Mouse (Mus musculus): ENCODE results near the gene Rpl23a.
"Not testable (repeated sequence)": the region's sequence is repeated elsewhere in the genome, so short reads cannot be mapped to it uniquely, and the experiment has no call there.

Rpl23a gene

DNA sequence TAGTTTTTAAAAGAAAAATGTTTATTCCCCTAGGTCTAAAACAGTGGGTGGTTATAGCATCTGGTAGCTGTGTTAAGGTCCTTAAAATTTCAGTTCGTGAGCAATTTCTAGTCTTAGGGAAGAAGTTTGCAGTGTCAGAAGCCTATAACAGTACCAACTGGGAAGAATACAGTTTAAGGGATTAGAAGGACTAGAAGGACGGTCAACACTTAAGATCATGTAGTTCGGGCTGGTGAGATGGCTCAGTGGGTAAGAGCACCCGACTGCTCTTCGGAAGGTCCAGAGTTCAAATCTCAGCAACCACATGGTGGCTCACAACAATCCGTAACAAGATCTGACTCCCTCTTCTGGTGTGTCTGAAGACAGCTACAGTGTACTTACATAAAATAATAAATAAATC, 1.3 kb upstream of the Rpl23a start:
- in situ Hi-C loops (cut with MboI) = not testable (repeated sequence)

DNA sequence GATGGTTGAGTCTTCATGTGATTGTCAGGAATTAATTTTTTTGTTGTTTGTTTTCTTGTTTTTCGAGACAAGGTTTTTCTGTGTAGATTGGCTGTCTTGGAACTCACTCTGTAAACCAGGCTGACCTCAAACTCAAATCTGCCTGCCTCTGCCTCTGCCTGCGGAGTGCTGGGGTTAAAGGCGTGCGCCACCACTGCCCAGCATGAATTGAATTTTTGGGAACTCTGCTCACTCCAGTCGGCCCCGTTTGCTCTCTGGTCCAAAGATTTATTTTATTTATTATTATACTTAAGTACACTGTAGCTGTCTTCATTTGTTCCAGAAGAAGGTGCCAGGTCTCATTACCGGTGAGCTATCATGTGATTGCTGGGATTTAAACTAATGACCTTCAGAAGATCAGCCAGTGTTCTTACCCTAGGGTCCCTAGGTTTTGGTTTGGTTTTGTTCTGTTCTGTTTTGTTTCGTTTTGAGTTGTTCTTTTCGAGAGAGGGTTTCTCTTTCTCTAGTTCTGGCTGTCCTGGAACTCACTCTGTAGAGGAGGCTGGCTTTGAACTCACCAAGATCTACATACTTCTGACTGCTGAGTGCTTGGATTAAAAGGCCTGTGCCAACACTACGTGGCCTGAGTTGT, 615 bp upstream of the Rpl23a start:
- in situ Hi-C loops (cut with MboI) = no loop called here

DNA sequence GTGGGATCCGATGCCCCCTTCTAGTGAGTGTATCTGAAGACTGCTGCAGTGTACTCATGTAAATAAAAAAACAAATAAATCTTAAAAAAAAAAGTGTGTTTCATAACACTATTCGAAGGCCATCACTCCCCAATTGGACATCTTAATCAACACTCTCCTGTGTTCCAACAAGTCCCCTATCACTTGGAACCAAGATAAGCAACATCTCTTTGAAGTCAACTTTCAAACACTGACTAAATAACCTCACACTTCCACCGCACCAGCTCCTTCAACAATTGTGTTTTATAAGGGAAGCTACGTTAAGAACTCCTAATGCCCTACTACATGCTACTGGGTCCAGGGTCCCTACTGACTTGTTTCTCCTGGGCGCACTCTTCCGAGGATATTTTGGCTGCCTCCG, 934 bp downstream of the Rpl23a start:
- in situ Hi-C loops (cut with MboI) = no loop called here

DNA sequence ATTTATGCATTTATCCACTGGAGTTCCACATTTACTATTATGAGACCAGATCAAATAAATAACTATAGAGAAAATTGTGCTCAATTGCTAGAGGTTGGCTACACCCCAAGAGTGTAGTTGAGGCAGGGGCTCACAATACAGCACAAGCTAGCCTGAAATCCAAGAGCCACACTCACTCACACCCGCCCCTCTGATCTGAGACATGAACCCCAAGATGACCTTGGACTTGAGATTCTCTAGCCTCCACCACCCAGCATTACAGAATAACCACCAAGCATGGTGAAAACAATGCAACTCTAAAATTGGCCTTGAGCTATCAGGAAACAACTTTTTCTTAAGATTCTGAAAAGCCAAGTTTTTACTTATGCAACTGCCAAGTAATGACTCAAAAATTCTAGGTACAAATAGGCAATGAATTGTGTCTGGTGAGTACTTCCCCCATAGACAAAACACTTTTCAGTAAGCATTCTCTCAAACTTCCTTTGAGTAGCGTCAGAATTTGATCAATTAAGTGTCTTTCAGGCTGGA, 1.5 kb downstream of the Rpl23a start:
- in situ Hi-C loops (cut with MboI) = no loop called here

DNA sequence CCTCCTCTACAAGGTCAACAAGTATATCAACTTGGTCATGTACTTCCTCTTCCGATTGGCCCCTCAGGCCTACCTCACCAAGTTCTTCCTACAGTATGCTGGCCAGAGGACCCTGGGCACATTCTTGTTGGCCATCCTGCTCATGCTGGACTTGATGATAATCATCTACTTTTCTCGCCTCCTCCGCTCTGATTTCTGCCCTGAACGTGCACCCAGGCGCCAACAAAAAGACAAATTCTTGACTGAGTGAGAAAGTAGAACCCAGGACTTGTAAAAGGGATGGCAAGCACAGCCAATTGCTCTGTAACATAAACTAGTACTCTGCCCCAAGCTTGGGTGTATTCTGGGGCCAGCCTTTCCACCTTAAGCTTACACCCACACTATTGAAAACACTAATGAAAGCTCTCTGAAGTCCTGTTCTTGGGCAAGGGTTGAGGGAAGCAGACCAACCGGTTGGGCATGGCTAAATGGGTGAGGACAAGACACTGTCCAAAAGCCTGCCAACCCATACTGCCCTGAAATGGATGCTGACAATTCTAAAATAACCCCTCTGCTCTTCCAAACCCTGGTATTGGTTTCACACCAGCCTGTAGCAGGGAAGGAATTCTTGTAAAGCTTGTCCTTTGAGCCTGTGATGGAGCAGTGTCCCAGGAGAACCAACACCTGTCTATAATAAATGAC, 3.2 kb downstream of the Rpl23a start:
- in situ Hi-C loops (cut with MboI) = no loop called here

DNA sequence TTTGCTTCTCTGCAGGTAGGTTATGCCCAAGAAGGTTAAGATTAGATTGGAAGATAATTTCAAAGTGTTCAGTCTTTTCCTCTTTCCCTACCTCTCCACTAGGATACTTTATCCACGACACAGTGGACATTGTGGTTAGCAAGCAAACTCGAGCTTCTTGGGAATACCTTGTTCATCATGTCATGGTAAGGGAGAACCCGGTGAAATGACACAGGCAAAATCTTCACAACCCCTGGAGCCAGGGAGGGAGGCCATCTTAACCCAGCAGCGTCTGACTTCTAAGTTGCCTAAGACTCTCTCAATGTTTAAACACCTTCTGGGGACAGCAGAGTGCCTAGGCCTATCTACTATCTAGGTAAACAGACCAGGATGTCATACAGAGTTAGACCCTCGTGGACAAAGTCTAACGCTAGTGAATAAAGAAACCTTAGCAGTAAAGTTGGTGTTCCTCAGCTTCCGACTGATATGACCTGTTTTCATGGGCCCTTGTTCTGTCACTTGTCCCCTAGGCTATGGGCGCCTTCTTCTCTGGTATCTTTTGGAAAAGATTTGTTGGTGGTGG, 3.9 kb downstream of the Rpl23a start:
- in situ Hi-C loops (cut with MboI) = no loop called here

DNA sequence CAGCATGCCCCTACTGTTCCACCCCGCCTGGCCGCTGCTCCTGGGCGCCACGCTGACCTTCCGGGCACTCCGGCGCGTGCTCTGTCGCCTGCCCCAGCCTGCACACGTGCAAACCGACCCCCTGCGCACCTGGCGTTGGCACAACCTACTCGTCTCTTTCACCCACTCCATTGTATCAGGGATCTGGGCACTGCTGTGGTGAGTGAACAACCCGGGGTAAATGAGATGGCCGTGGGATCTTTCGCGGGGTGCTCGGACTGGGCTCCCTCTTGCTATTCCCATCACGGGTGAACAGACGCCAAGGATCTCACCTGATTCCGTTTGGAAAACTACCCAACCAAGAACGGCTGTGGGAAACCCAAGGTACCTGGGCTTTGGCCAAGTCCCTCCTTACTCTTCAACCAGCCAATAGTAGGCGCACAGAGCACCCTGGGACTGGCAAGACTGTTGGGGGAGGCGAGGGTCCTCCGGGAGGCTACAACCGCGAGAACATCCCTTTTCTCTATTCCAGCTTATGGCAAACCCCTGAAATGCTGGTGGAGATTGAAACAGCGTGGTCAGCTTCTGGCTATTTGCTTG, 4.4 kb downstream of the Rpl23a start:
- in situ Hi-C loops (cut with MboI) = no loop called here

DNA sequence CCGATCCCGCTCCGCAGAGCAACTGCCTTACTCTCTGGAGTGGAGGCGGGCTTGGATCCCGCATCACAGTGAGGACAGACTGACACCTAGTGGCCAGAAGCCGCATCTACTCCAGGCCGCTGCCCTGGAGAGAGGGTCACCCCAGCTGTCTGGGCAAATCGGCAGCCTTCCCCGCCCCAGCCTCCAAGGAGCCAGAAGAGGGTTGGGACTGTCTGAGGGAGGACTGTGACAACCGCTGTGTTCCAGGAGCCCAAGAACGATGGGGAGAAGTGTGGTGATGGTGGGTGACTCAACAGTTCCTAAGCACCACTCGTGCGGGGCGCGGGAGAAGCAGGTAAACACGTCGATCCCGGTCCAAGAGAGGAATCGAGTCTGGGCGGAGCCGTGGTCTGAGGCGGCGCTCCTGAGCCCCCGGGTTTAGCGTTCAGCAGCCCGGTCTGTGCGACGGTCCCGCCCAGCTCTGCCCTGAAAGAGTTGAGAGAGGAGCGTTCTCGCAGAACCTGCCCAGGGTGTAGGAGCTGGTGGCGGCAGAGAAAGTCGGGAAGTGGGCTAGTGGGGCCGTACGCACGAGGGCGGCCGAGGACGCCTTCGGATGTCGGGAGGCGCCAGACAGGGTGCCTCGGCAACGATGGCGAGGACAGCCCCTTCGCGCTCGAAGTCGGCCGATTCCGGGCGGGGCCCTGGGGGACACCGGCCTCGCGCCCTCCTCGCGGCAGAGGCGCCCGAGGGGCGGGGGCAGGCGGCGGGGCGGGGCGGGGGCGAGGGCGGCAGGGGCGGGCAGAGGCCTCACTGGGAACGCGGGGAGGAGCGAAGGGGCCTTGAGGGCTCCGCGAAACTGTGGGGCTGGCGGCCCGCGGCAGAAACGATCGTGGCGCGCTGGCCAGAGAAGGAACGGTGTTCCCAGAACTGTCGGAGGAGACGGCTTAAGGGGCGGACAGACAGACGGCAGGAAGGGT, 5.2 kb downstream of the Rpl23a start:
- in situ Hi-C loops (cut with MboI) = no loop called here

DNA sequence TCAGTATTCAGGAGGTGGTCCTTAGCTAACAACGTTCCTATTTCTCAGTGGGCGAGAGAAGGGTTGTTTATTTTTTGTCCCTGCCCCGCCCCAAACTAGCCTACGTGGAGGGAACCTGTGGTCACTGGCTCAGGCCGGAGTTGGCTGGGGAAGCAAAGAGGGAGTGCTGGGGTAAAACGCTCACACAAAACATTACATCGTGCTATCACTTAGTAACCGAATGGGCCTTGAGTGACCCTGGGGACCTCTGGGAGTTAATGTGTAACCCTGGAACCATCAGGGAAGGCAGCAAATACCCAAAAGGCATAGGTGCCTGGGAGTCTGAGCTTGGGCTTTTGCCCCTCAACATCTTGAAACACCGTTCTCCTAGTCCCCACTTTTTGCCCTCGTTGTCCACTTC, 5.9 kb downstream of the Rpl23a start:
- in situ Hi-C loops (cut with MboI) = no loop called here

DNA sequence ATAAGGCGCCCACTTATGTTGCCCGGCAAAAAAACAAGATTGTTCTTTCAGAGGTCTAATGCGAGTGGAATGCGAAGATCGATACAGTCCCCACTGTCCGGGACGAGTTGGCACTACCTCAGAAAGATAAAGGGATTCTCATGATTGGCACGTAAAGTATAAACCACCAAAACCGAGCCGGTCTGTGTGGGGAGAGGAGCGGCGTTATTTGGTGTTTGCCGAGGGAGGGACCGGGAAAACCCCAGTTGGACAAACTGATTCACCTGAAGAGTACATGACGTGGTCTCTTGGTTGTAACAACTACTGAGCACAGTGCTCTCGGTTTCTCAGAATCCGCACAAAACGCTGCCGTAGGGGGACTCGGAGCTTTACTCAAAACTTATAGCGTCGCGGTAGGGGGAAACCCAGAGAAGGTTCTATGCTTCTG, 6.5 kb downstream of the Rpl23a start:
- in situ Hi-C loops (cut with MboI) = no loop called here

DNA sequence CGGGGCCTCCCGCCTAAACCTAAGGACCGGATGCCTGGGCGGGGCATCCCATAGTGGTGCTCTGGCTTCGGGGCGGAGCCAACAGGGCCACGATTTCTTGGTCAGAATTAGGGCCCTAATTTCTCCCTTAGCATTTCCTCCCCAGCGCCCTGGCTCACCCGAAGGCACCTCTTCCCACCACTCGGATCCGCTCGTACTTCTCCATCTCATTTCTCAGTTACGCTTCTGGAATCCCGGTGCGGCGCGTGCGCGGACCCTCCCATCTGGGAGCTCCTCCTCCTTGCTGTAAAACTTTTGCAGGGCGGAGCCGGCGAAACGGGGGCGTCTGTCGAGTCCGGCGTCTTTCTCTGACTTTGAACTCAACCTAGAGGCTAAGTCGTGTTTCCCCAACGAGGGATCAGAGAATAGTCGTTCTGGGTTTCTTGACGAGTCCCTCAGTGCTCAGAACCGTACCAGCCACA, 7.0 kb downstream of the Rpl23a start, which contains the start of the genes Nek8 and Tlcd1:
Gene Nek8 (minus strand): TSS at position 274 of the 461 bp plus-strand sequence.
Gene Tlcd1 (plus strand): TSS at position 310 of the 461 bp plus-strand sequence.
- in situ Hi-C loops (cut with MboI) = no loop called here

DNA sequence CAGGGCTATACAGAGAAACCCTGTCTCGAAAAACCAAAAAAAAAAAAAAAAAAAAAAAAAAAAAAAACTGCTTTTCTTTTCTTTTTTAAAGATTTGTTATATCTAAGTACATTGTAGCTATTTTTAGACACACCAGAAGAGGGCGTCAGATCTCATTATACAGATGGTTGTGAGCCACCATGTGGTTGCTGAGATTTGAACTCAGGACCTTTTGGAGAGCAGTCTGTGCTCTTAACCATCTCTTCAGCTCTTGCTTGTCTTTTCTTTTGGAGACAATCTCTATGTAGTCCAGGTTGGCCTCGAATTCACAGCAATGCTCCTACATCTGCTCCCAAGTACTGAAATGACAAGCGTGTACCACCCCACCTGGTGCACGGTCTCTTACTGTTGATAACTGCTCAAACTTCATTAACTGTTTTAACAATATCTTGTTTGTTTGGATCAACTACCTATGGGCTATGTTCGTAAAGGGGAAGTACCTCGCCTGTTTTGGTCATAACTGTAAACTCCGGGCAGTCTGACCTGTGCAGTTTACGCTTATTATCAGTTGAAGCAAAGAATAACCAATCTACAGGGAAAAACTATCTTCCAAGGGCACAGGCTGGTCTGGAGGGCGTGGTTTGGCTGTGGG, 7.5 kb downstream of the Rpl23a start:
- in situ Hi-C loops (cut with MboI) = no loop called here

DNA sequence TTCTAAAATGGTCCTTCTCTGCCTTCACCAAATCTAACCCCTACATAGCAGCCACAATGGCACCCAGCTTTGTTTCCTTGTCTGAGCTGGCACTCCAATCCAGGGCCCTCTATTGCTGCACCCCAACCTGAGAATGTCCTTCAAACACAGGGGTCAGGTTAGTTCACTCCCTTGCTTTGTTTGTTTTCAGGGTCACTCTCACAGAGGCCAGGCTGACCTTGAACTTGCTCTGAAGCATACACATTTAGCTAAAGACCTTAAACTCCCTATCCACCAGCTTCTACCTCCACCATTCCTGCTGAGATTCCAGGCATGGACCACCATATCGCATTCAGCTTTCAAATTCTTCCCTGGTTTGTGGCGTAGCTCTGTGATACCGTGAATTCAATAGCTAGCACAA, 8.9 kb downstream of the Rpl23a start:
- in situ Hi-C loops (cut with MboI) = no loop called here

DNA sequence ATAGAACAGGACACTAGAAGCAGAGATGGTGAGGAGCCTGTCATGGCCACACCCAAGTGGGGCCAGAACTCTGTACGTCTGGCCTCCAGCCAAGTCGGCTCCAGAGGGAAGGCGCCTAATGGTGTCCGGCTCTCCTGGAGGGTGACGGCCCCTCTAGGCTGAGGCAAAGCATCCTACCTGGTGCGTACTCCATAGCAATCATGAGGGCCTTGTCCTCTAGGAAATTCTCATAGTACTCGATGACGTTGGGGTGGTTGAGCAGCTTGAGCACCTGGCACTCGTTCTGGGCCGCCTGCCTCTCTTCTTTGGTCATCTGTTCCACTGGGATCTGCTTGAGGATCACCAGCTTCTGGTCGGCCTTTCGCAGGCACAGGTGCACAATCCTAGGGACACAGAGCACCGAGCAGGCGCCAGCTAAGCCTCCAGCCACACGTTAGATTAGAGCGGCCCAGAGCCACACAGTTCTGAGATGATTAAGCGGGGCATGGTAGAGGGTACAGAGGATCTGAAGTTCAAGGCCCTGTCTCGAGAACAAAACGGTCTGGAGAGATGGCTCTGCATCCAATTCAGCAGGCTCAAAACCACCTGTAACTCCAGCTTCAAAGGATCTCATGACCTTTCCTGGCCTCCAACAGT, 10.5 kb downstream of the Rpl23a start:
- in situ Hi-C loops (cut with MboI) = no loop called here

DNA sequence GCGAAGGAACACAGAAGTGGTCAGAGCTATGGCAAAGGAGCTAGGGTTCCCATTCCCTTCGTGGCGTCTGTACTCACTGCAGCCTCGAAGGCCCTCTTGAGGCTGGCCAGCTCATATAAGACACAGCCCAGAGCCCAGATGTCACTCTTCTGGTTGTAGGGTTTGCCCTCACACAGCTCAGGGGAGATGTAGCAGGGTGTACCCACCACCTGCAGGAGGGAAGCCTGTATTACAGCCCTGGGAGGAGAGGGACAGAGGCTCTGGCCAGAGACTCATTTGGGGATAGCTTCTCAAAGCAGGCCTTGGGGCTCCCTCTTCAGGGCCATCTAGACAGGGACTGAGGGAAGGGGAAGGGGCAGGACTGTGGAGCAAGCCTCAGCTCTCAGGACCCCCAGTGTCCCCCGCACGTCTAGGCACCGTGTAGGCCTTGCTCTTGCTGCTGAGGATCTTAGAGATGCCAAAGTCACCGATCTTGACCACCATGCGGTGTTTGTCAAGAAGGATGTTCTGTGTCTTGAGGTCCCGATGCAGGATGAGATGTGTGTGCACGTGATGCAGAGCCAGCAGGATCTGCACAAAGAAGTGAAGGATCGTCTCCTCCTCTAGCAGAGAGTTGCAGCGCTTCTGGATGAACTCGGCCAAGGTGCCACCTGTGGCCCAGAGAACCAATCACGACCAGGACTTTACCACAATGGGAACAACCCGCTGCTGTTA, 11.2 kb downstream of the Rpl23a start:
- in situ Hi-C loops (cut with MboI) = no loop called here

DNA sequence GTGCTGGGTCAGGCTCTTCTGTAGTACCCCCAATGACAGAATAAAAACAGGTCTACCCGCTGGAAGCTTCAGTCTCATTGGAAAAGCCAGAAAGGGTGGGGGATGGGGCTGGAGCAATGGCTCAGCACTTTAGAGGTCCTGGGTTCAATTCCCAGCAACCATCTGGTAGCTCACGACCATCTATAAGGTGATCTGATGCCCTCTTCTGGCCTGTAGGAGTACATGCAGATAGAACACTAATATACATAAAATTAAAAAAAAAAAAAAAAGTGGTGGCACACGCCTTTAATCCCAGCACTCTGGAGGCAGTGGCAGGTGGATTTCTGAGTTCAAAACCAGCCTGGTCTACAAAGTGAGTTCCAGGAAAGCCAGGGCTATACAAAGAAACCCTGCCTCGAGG, 12.1 kb downstream of the Rpl23a start:
- in situ Hi-C loops (cut with MboI) = no loop called here

DNA sequence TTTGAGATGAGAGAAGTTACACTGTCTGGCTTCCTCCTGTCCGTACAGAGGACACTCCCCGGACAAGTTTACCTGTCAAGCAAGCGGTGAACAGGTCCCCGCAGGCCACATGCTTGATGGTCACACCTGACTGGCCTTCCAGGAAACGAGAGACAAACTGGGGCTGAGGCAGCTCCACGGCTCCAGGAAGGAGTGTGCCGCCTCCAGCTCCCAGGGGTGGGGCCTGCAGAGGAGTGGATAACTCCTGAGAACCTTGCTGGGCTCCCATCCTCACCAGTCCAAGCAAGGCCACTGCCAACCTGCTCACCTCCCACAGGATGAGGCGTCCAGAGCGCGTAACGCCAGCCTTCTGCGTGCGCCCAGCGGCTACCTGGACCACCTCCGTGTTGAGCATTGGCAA, 13.1 kb downstream of the Rpl23a start:
- in situ Hi-C loops (cut with MboI) = no loop called here

DNA sequence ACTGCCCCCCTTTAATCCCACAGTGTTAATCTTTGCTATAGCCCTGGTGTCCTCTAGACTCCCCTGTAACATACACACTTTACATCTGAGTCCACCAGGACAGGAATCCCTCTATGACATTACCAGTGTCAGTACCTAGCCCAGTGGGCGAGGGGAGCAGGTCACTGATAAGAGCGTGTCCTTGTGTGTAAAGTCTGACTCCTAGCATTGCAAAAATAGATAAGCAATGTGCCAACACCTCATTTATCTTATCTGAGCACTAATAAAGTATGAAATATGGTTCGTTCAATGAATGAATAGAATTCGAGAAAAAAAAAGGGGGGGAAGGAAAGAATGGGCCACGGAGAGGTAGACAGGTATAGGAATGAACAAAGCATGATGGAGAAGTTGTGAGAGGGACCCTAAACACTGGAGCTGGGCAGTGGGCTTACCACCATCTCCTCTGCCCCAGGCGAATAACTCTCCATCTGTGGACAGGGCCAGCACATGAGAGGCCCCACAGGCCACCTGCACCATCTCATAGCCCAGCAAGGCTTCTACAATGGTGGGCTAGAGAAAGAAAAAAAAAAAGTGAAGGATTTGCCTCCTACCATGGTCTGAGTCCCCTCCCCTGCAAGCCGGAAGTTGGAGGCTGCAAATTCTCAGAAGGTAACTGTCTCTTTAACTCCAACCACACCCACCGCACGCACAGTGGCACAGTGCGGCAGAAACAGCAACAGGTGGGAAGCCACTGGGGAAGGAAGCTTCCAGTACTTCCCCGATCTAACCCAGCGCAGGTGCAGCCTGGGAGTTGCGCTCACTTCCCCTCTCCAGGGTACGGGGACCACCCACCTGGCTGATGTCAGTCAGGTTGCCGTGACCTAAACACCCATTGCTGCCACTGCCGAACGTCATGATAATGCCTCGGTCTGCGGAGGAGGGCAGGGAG, 14.6 kb downstream of the Rpl23a start:
- in situ Hi-C loops (cut with MboI) = no loop called here

Measured in mature B cell (primary cell).